Mouse (Mus musculus) T-cell, adult 2 months (primary cell): ENCODE results near the gene Plekha6.
"Not testable (repeated sequence)": the region's sequence is repeated elsewhere in the genome, so short reads cannot be mapped to it uniquely, and the experiment has no call there.

Experiments used
- DNase-seq: peaks from one replicate; pipeline ENCODE4 v3.0.0; 2022; ENCODE audit warnings: low spot score

Plekha6 gene

GRCm38 (mm10) chr1:133323333-133323732 is 159.3 kb downstream of the Plekha6 start:
- no peak for DNase-seq

- DNase-seq, result no peak
These were observed 161.9 kb downstream of the Plekha6 start for GRCm38 (mm10) chr1:133325951-133326350.

- no peak for DNase-seq
These were observed 163.1 kb downstream of the Plekha6 start for GRCm38 (mm10) chr1:133327094-133327493.

- DNase-seq, result no peak
These were observed 164.3 kb downstream of the Plekha6 start for GRCm38 (mm10) chr1:133328299-133328795.

- no peak for DNase-seq
These were observed 165.1 kb downstream of the Plekha6 start for GRCm38 (mm10) chr1:133328896-133329637.

- no peak for DNase-seq
These were observed 165.6 kb downstream of the Plekha6 start for GRCm38 (mm10) chr1:133329638-133329964.

- DNase-seq, result no peak
These were observed 167.1 kb downstream of the Plekha6 start for GRCm38 (mm10) chr1:133331142-133331541.

GRCm38 (mm10) chr1:133332656-133333430 is 168.8 kb downstream of the Plekha6 start:
- DNase-seq, result no peak

GRCm38 (mm10) chr1:133333937-133334336 is 169.9 kb downstream of the Plekha6 start:
- no peak for DNase-seq

GRCm38 (mm10) chr1:133340403-133340802 is 176.4 kb downstream of the Plekha6 start:
- DNase-seq, result not testable (repeated sequence)

GRCm38 (mm10) chr1:133344357-133344756 is 180.3 kb downstream of the Plekha6 start:
- DNase-seq, result no peak

- DNase-seq, result no peak
These were observed 182.5 kb downstream of the Plekha6 start for GRCm38 (mm10) chr1:133346531-133346930.

GRCm38 (mm10) chr1:133347226-133347625 is 183.2 kb downstream of the Plekha6 start:
- DNase-seq, result no peak

- no peak for DNase-seq
These were observed 183.9 kb downstream of the Plekha6 start for GRCm38 (mm10) chr1:133347693-133348520.

- no peak for DNase-seq
These were observed 186.2 kb downstream of the Plekha6 start, which contains the start of gene Ren1 for GRCm38 (mm10) chr1:133350210-133350609. Gene Ren1 (plus strand): TSS chr1:133350510.

GRCm38 (mm10) chr1:133351762-133352161 is 187.8 kb downstream of the Plekha6 start:
- DNase-seq, result no peak
